ENCODE assay signal across 16 mouse cellular contexts in the genomic region with DNA sequence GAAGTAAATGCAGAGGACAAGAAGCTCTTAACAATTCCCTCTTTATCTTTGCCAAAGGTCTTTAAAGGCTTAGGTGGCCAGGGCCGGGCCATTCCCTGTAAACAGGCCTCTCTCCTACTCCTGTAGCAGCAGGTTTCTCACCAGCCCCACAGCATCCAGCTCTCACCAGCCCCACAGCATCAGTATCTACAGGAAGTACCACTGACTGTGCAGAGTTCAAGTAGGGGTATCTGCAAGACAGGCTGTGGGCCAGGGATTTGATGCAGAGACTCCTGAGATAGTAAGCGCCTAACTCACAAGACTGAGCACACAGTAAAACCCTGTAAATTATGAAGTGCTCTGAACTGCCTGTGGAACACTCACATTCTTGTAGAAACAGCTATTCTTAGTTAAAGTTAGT.
"Had no signal": no experiment of that assay in that cellular context is flagged by ENCODE, and none has a peak within 500 bp of the region (broad histone marks: within the 10 kb centered on the region; RNA-seq: fewer than 3 reads in every experiment).

No protein-coding gene starts in this region.

- H3K4me1 ChIP-seq: limb, embryonic 15.5 days; midbrain, embryonic 10.5 days; neural tube, embryonic 15.5 days had no signal

- H3K27ac ChIP-seq: layer of hippocampus, adult 2 months; left cerebral cortex, adult 2 months; limb, embryonic 15.5 days; macrophage; midbrain, embryonic 10.5 days; neural tube, embryonic 15.5 days had no signal

- H3K4me2 ChIP-seq: limb, embryonic 15.5 days; lung, embryonic 14.5 days; neural tube, embryonic 15.5 days had no signal

- H3K9me3 ChIP-seq: limb, embryonic 15.5 days; midbrain, embryonic 10.5 days; neural tube, embryonic 15.5 days had no signal

- H3K27me3 ChIP-seq: limb, embryonic 15.5 days; neural tube, embryonic 15.5 days had no signal

- H3K4me3 ChIP-seq: layer of hippocampus, adult 2 months; left cerebral cortex, adult 2 months; limb, embryonic 15.5 days; midbrain, embryonic 10.5 days; myocyte; neural tube, embryonic 15.5 days had no signal

- DNase-seq: kidney, adult 11 months; kidney, postnatal 10 days; kidney, postnatal 4 days; lung, embryonic 14.5 days; lung, postnatal 10 days; midbrain, embryonic 14.5 days; right cerebral cortex, adult 18-20 months; right cerebral cortex, postnatal 25 days; thymus, postnatal 36 days had no signal

- H3K9ac ChIP-seq: limb, embryonic 15.5 days; lung, embryonic 14.5 days; neural tube, embryonic 15.5 days had no signal
